Mouse (Mus musculus) heart, adult 2 months (tissue): ENCODE results near the gene Dguok.

Experiments
- CTCF ChIP-seq: fragments of 200-600 bp; IDR thresholded peaks from 2 replicates; pipeline ENCODE4 v1.8.1; 2022; ENCODE audit warnings: antibody characterized with exemption, mild to moderate bottlenecking, moderate library complexity
- EP300 ChIP-seq: fragments of 200-500 bp; IDR thresholded peaks from 2 replicates; pipeline ENCODE4 v1.6.1; 2011; ENCODE audit warnings: low read depth, low read length, control low read depth; ENCODE audit not compliant: insufficient read depth
- POLR2A ChIP-seq: fragments of 200-500 bp; IDR thresholded peaks from 2 replicates; pipeline ENCODE4 v1.6.1; 2011; ENCODE audit warnings: mild to moderate bottlenecking, low read depth, low read length, control low read depth; ENCODE audit not compliant: insufficient read depth

GRCm38 (mm10) chr6:83480019-83480655 is 26.6 kb downstream of the Dguok start:
- TF ChIP-seq POLR2A, result no peak
- no peak for TF ChIP-seq CTCF
- TF ChIP-seq EP300, result no peak
